Mouse (Mus musculus) bone marrow, adult 2 months (tissue): ENCODE results near the gene Dirc2.

Experiments
- CTCF ChIP-seq: fragments of 200-500 bp; IDR thresholded peaks from 2 replicates; pipeline ENCODE4 v1.5.1; 2011; ENCODE audit warnings: low read length, control low read depth; ENCODE audit not compliant: control insufficient read depth, insufficient read depth
- POLR2A ChIP-seq: fragments of 200-500 bp; IDR thresholded peaks from 2 replicates; pipeline ENCODE4 v1.6.1; 2011; ENCODE audit warnings: low read depth, mild to moderate bottlenecking, control low read depth, low read length, borderline replicate concordance; ENCODE audit not compliant: control insufficient read depth

DNA sequence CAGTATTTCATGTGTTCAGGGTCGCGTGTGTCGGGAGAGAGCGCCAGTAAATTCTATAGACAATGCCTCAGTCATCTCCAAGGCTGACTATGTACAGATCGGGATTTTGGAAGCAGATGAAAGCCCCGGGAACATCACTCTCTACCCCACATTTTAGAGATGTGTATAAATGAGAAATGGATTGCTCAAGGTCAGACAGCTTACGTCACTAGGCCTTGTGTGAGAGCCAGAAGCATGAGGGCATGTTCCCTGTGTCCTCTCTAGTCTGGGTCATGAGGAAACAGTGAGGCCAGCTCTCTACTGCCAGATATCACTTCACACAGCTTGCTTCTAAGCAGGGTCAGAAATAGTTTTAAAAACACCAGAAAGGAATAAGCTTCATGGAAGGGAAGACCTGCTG is 77.5 kb downstream of the Dirc2 start:
- TF ChIP-seq POLR2A (no peak), CTCF (no peak)
